Mouse (Mus musculus) cerebellum, adult (tissue): Measurements from ENCODE around the gene Fkbp14.

Source experiments
- ATAC-seq: cut with Nextera tagmentation; 2 replicates; pipeline ENCODE4 v1.9.2; 2017; ENCODE audit warnings: mild to moderate bottlenecking, moderate library complexity, mixed read lengths; ENCODE audit not compliant: insufficient number of reproducible peaks, low FRiP score, low TSS enrichment

Gene Fkbp14

GRCm38 (mm10) chr6:54590691-54591090 lies 6.4 kb downstream of the Fkbp14 start:
- ATAC-seq: no peak

GRCm38 (mm10) chr6:54588212-54588611 lies 8.9 kb downstream of the Fkbp14 start:
- ATAC-seq: no peak

- ATAC-seq: no peak
Observed at GRCm38 (mm10) chr6:54587683-54588082, 9.4 kb downstream of the Fkbp14 start.

- ATAC-seq: no peak
Observed at GRCm38 (mm10) chr6:54586911-54587310, 10.2 kb downstream of the Fkbp14 start.

GRCm38 (mm10) chr6:54586175-54586574 lies 10.9 kb downstream of the Fkbp14 start:
- ATAC-seq: no peak; the same call in 1 of the 2 replicates

- ATAC-seq: no peak
Observed at GRCm38 (mm10) chr6:54573218-54573955, 23.7 kb downstream of the Fkbp14 start.

- ATAC-seq: no peak
Observed at GRCm38 (mm10) chr6:54569776-54570175, 27.3 kb downstream of the Fkbp14 start.

- ATAC-seq: no peak
Observed at GRCm38 (mm10) chr6:54566546-54566919, 30.6 kb downstream of the Fkbp14 start.

- peak; percentile 56 for ATAC-seq
Observed at GRCm38 (mm10) chr6:54565665-54566545, 31.2 kb downstream of the Fkbp14 start, which contains the start of gene Scrn1. Scrn1 (minus strand) TSS chr6:54566489.

- no peak for ATAC-seq
Observed at GRCm38 (mm10) chr6:54565012-54565411, 32.1 kb downstream of the Fkbp14 start.

- ATAC-seq: no peak
Observed at GRCm38 (mm10) chr6:54564506-54564991, 32.6 kb downstream of the Fkbp14 start.

GRCm38 (mm10) chr6:54563561-54563960 lies 33.5 kb downstream of the Fkbp14 start:
- ATAC-seq: no peak

- ATAC-seq: no peak
Observed at GRCm38 (mm10) chr6:54562018-54562809, 34.9 kb downstream of the Fkbp14 start.

- peak; percentile 74 for ATAC-seq
Observed at GRCm38 (mm10) chr6:54558466-54558865, 38.6 kb downstream of the Fkbp14 start.

- ATAC-seq: no peak
Observed at GRCm38 (mm10) chr6:54557671-54558070, 39.4 kb downstream of the Fkbp14 start.

- ATAC-seq: no peak
Observed at GRCm38 (mm10) chr6:54555816-54556215, 41.3 kb downstream of the Fkbp14 start.

- ATAC-seq: no peak
Observed at GRCm38 (mm10) chr6:54554341-54555110, 42.6 kb downstream of the Fkbp14 start.

GRCm38 (mm10) chr6:54553632-54554031 lies 43.5 kb downstream of the Fkbp14 start:
- ATAC-seq: 0 out of 2 replicates have a peak, but pooled peaks have one; percentile 32

- ATAC-seq: no peak
Observed at GRCm38 (mm10) chr6:54552721-54553413, 44.2 kb downstream of the Fkbp14 start.
